Mouse (Mus musculus) kidney, adult 10 weeks (tissue): ENCODE measurements around the gene Pthlh. TPM values are rescaled to one million over a fixed set of nuclear protein-coding genes. Genes with fewer than 3 reads are reported as not detected.

Experiments
- polyA plus RNA-seq: library from polyadenylated mRNA; stranded (reverse); fragments of 350-450 nt; fragmentation: Illumina TruSeq; extraction: RNeasy Lipid Tissue Mini Kit (QIAGEN cat#74804); gene quantifications from one replicate; pipeline ENCODE4 v1.2.3, GENCODE M21; 2014; ENCODE audit warnings: low read depth, low replicate concordance

Gene Pthlh
- polyA plus RNA-seq: 0.36 TPM

GRCm38 (mm10) chr6:147263587-147264565 is at the start of gene Pthlh:
Pthlh (minus strand) TSS chr6:147264183.

Other genes with a start within 250 kb of the Pthlh start
- 1.5 TPM for gene Rep15, start 231.6 kb downstream of the Pthlh start, polyA plus RNA-seq
- 38.2 TPM for gene Mrps35, start 221.4 kb downstream of the Pthlh start, polyA plus RNA-seq
- gene Mansc4, start 177.2 kb downstream of the Pthlh start, polyA plus RNA-seq: 4.9 TPM
- 22.6 TPM for gene Klhl42, start 172.8 kb downstream of the Pthlh start, polyA plus RNA-seq
- 44.3 TPM for gene Ccdc91, start 211.6 kb upstream of the Pthlh start, polyA plus RNA-seq